Mouse (Mus musculus) spleen, adult 2 months (tissue): Measurements from ENCODE around the gene Parvb. TPM values are rescaled to one million over a fixed set of nuclear protein-coding genes. Genes with fewer than 3 reads are reported as not detected.

Source experiments
- DNase-seq, 2 experiments: peaks; one replicate each; pipeline versions ENCODE4 v3.0.0 to v3.0.0-alpha.2; 2012 to 2021; ENCODE audit warnings: low spot score in 2 of 2, low read depth in 1 of 2
- H3K27ac ChIP-seq: fragments of 200-500 bp; 2 replicates; pipeline ENCODE4 v1.5.1; 2012; ENCODE audit warnings: low read length, inconsistent platforms; ENCODE audit not compliant: insufficient read depth
- H3K27me3 ChIP-seq: fragments of 200-500 bp; 2 replicates; pipeline ENCODE4 v1.6.1; 2012; ENCODE audit warnings: mild to moderate bottlenecking, moderate library complexity, low read length, inconsistent platforms; ENCODE audit not compliant: control insufficient read depth, insufficient read depth
- H3K36me3 ChIP-seq: fragments of 200-500 bp; 2 replicates; pipeline ENCODE4 v1.6.1; 2012; ENCODE audit warnings: mild to moderate bottlenecking, low read length, inconsistent platforms; ENCODE audit not compliant: control insufficient read depth, insufficient read depth
- H3K4me1 ChIP-seq: fragments of 200-500 bp; 2 replicates; pipeline ENCODE4 v1.6.1; 2011; ENCODE audit warnings: inconsistent platforms; ENCODE audit not compliant: control insufficient read depth, insufficient read depth, insufficient read length
- H3K4me3 ChIP-seq: fragments of 200-500 bp; 2 replicates; pipeline ENCODE4 v1.5.1; 2011; ENCODE audit warnings: mild to moderate bottlenecking, inconsistent platforms; ENCODE audit not compliant: insufficient read depth, insufficient read length; ENCODE audit errors: extremely low read depth
- CTCF ChIP-seq: fragments of 200-500 bp; IDR thresholded peaks from 2 replicates; pipeline ENCODE4 v1.5.1; 2011; ENCODE audit warnings: mild to moderate bottlenecking, inconsistent platforms; ENCODE audit not compliant: insufficient read depth, insufficient read length, insufficient replicate concordance; ENCODE audit errors: extremely low read depth
- POLR2A ChIP-seq: fragments of 200-500 bp; IDR thresholded peaks from 2 replicates; pipeline ENCODE4 v1.6.1; 2011; ENCODE audit warnings: low read depth, low read length, inconsistent platforms
- WGBS: fragments of 180-500 bp; shearing (Covaris S2); methylation state at CpG from one replicate; pipeline ENCODE4 v1.1.7; 2018; 5-methylcytosine and 5-hydroxymethylcytosine counted together
- polyA plus RNA-seq: library from polyadenylated mRNA; depleted of rRNA; stranded (reverse); fragments of >200 nt; gene quantifications from 2 replicates; pipeline ENCODE4 v1.2.3, GENCODE M21; 2012

The Parvb gene
- polyA plus RNA-seq, 1 experiment, result 39.9 TPM

- peak overlapping the region; percentile 90 for H3K27ac ChIP-seq
- TF ChIP-seq POLR2A (no peak), CTCF (no peak)
- no peak for DNase-seq
- peaks cover 10% of the 10 kb centered on the region; the same call in 1 of the 2 replicates for H3K4me1 ChIP-seq
- peak overlapping the region; percentile 72 for H3K4me3 ChIP-seq
- WGBS, result 6% methylated on average over 8 of the region's 8 CpGs
- H3K27me3 ChIP-seq, result no peaks in the 10 kb centered on the region
- H3K36me3 ChIP-seq, result peaks cover 19% of the 10 kb centered on the region
Measured at GRCm38 (mm10) chr15:84324870-84325553, 93.2 kb downstream of the Parvb start.

- peak overlapping the region; percentile 72; the same call in 1 of the 2 replicates for H3K4me3 ChIP-seq
- peak overlapping the region; percentile 90 for H3K27ac ChIP-seq
- no peaks in the 10 kb centered on the region for H3K27me3 ChIP-seq
- DNase-seq, result no peak
- TF ChIP-seq CTCF (no peak), POLR2A (no peak)
- H3K4me1 ChIP-seq, result peaks cover 10% of the 10 kb centered on the region; the same call in 1 of the 2 replicates
- WGBS, result 25% methylated on average over 12 of the region's 12 CpGs
- peaks cover 22% of the 10 kb centered on the region for H3K36me3 ChIP-seq
Measured at GRCm38 (mm10) chr15:84325736-84326135, 93.9 kb downstream of the Parvb start.

- no peak for DNase-seq
- H3K27me3 ChIP-seq, result no peaks in the 10 kb centered on the region
- no peak overlapping the region for H3K4me3 ChIP-seq
- peaks cover 33% of the 10 kb centered on the region for H3K36me3 ChIP-seq
- 77% methylated on average over 10 of the region's 10 CpGs for WGBS
- H3K4me1 ChIP-seq, result peaks cover 11% of the 10 kb centered on the region; the same call in 1 of the 2 replicates
- H3K27ac ChIP-seq, result no peak overlapping the region
- TF ChIP-seq CTCF, result no peak
- TF ChIP-seq POLR2A, result no peak
Measured at GRCm38 (mm10) chr15:84328870-84329269, 97.0 kb downstream of the Parvb start.

- no peak for DNase-seq
- TF ChIP-seq POLR2A (no peak), CTCF (no peak)
- WGBS, result 89% methylated on average over 8 of the region's 8 CpGs
- Histone ChIP-seq H3K4me1 (peaks cover 6% of the 10 kb centered on the region; the same call in 1 of the 2 replicates), H3K36me3 (peaks cover 38% of the 10 kb centered on the region), H3K27me3 (no peaks in the 10 kb centered on the region), H3K4me3 (no peak overlapping the region), H3K27ac (no peak overlapping the region)
Measured at GRCm38 (mm10) chr15:84329940-84330339, 98.1 kb downstream of the Parvb start.

GRCm38 (mm10) chr15:84331066-84331612, 99.3 kb downstream of the Parvb start:
- H3K36me3 ChIP-seq, result peaks cover 46% of the 10 kb centered on the region
- TF ChIP-seq CTCF, result no peak
- no peak for TF ChIP-seq POLR2A

GRCm38 (mm10) chr15:84336281-84336817, 104.5 kb downstream of the Parvb start:
- Histone ChIP-seq H3K4me1 (no peaks in the 10 kb centered on the region; the same call in 1 of the 2 replicates), H3K36me3 (peaks cover 41% of the 10 kb centered on the region), H3K27ac (no peak overlapping the region), H3K4me3 (no peak overlapping the region), H3K27me3 (no peaks in the 10 kb centered on the region)
- TF ChIP-seq CTCF, result no peak
- WGBS, result 75% methylated on average over 12 of the region's 12 CpGs
- no peak for DNase-seq

More at GRCm38 (mm10) chr15:84331066-84331612, 99.3 kb downstream of the Parvb start:
- H3K4me1 ChIP-seq, result peaks cover 2% of the 10 kb centered on the region; the same call in 1 of the 2 replicates
- WGBS, result 91% methylated on average over 4 of the region's 4 CpGs
- H3K4me3 ChIP-seq, result no peak overlapping the region
- no peaks in the 10 kb centered on the region for H3K27me3 ChIP-seq
- DNase-seq, result no peak
- H3K27ac ChIP-seq, result no peak overlapping the region

GRCm38 (mm10) chr15:84337599-84337998, 105.8 kb downstream of the Parvb start:
- no peak for TF ChIP-seq CTCF
- no peak for TF ChIP-seq POLR2A
- peaks cover 42% of the 10 kb centered on the region for H3K36me3 ChIP-seq

More at GRCm38 (mm10) chr15:84337599-84337998, 105.8 kb downstream of the Parvb start:
- Histone ChIP-seq H3K4me1 (no peaks in the 10 kb centered on the region; the same call in 1 of the 2 replicates), H3K27me3 (no peaks in the 10 kb centered on the region), H3K27ac (no peak overlapping the region), H3K4me3 (no peak overlapping the region)
- 73% methylated on average over 5 of the region's 5 CpGs for WGBS
- DNase-seq, result no peak
